Mouse (Mus musculus) intestine, embryonic 14.5 days (tissue): ENCODE data around the gene Mrpl39. TPM values are rescaled to one million over a fixed set of nuclear protein-coding genes. Genes with fewer than 3 reads are reported as not detected.

ENCODE experiments used
- ATAC-seq: fragments of 200-750 bp; cut with Nextera tagmentation; replicated peaks from 2 replicates; pipeline ENCODE4 v1.8.0; 2017; ENCODE audit warnings: low read depth, moderate number of reproducible peaks, moderate TSS enrichment, moderate library complexity; ENCODE audit not compliant: low FRiP score, low TSS enrichment
- DNase-seq: peaks from one replicate; pipeline ENCODE4 v3.0.0-alpha.2; 2018; ENCODE audit warnings: low spot score
- H3K27ac ChIP-seq: fragments of 300-500 bp; sonication (generic); 2 replicates; pipeline ENCODE4 v1.5.1; 2014; ENCODE audit warnings: low read depth, mild to moderate bottlenecking, control low read depth
- H3K27me3 ChIP-seq: fragments of 300-500 bp; sonication (generic); replicated peaks from 2 replicates; pipeline ENCODE4 v1.6.1; 2014; ENCODE audit warnings: low read length, control low read depth; ENCODE audit not compliant: control insufficient read depth, insufficient read depth
- H3K36me3 ChIP-seq: fragments of 300-500 bp; sonication (generic); 2 replicates; pipeline ENCODE4 v1.6.1; 2014; ENCODE audit warnings: low read length, control low read depth; ENCODE audit not compliant: control insufficient read depth, insufficient read depth
- H3K4me1 ChIP-seq: fragments of 300-500 bp; sonication (generic); replicated peaks from 2 replicates; pipeline ENCODE4 v1.6.1; 2014; ENCODE audit warnings: low read length, control low read depth, mixed read lengths; ENCODE audit not compliant: control insufficient read depth, insufficient read depth
- H3K4me2 ChIP-seq: fragments of 300-500 bp; sonication (generic); 2 replicates; pipeline ENCODE4 v1.6.1; 2014; ENCODE audit warnings: low read length
- H3K4me3 ChIP-seq: fragments of 300-500 bp; sonication (generic); 2 replicates; pipeline ENCODE4 v1.5.1; 2014; ENCODE audit warnings: low read depth, low read length, control low read depth, mixed read lengths
- H3K9ac ChIP-seq: fragments of 300-500 bp; sonication (generic); 2 replicates; pipeline ENCODE4 v1.6.1; 2014; ENCODE audit warnings: mild to moderate bottlenecking, low read length
- H3K9me3 ChIP-seq: fragments of 300-500 bp; sonication (generic); 2 replicates; pipeline ENCODE4 v1.6.1; 2016; ENCODE audit warnings: low read length, control low read depth; ENCODE audit not compliant: control insufficient read depth
- WGBS: fragments of 180-500 bp; shearing (Covaris S2); extraction: QIAGEN DNeasy Blood & Tissue Kit; methylation state at CpG from one replicate; pipeline ENCODE4 v1.1.7; 2014; 5-methylcytosine and 5-hydroxymethylcytosine counted together
- polyA plus RNA-seq: library from polyadenylated mRNA; unstranded; fragments of >200 nt; fragmentation: Nextera tagmentation; extraction: Ambion mirVana; gene quantifications from 2 replicates; pipeline ENCODE4 v1.2.1, GENCODE M21; 2014

The Mrpl39 gene
- polyA plus RNA-seq = 44.7 and 45.6 TPM in 2 replicates

DNA sequence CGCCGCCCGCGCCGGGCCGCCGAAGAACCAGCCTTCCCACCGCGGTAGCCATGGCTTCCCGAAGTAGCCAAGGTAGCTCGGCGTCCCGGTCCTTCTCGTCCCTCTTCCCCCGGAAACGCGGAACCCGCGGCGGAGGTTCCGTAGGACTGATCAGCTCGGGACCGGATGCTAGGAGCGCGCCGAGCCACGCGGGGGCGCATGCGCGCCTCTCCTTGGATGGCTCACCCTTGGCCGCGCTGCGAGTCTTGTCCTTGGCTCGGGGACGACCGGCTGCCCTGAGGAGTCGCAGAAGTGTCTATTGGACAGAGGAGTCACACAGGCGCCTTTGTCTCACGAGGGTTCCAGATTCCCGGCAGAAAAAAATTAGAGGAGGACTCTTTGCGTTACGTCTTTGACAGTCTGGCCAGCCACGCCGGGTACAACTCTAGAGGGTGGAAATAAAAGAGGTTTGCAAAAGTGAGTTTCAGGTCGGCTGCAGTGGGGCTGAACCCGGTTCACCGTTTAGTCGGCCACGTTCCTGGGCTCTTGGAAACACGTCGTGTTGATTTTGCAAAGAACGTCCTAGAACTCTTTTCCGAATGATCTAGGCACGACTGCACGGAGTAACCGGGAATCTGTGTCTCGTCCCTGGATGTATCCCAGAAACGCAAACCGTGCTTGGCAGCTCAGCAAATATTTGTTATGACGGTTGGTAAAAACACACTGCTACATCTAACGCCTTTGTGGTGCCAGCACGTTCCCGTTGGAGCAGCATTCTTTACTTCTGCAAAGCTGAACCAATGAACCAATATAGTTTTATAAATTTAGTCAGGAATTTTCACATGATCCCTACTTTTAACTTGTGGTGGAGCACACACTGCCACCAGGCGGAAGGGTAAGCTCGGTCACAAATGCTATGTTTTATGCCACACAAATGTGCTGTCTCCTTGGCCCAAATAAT, at the start of gene Mrpl39:
Gene Mrpl39 (minus strand): TSS at position 577 of the 940 bp plus-strand sequence.
- peak; percentile 100 for DNase-seq
- WGBS = 1% methylated on average over 66 of the region's 66 CpGs

DNA sequence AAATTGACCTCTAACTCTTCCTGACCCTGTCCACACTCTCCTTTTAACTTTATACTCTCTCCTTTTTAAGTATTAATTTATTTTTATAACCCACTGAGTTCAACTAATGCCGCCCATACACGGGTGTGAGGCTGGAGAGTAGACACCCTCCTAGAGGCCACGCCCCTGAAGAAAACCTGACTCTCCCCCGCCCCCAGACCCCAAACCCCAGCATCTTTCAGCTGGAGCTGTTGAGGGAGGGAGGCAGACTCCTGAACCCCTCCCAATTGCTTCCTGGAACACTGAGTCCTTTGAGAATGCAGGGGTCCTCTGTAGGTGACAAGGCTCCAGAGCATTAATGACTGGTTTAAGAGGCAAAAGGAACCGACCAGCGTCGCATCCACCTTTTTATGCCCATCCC, 49.4 kb upstream of the Mrpl39 start:
- 30% methylated on average over 7 of the region's 7 CpGs for WGBS
- ATAC-seq (no peak), DNase-seq (no peak)
- Histone ChIP-seq H3K4me1 (no peaks in the 10 kb centered on the region), H3K9ac (no peak overlapping the region), H3K4me2 (no peak overlapping the region), H3K9me3 (no peaks in the 10 kb centered on the region), H3K27ac (no peak overlapping the region), H3K27me3 (no peaks in the 10 kb centered on the region), H3K36me3 (no peaks in the 10 kb centered on the region), H3K4me3 (no peak overlapping the region)

More for the DNA sequence above, at the start of gene Mrpl39:
- Histone ChIP-seq H3K9me3 (no peaks in the 10 kb centered on the region), H3K9ac (peak within 1 kb of the TSS; percentile 75), H3K36me3 (peaks cover 17% of the 10 kb centered on the region), H3K4me3 (peak within 1 kb of the TSS; percentile 88), H3K27me3 (no peaks in the 10 kb centered on the region), H3K4me1 (peaks cover 5% of the 10 kb centered on the region), H3K4me2 (peak within 1 kb of the TSS; percentile 82), H3K27ac (peak within 1 kb of the TSS; percentile 51; the same call in 1 of the 2 replicates)
- ATAC-seq = peak; percentile 100

DNA sequence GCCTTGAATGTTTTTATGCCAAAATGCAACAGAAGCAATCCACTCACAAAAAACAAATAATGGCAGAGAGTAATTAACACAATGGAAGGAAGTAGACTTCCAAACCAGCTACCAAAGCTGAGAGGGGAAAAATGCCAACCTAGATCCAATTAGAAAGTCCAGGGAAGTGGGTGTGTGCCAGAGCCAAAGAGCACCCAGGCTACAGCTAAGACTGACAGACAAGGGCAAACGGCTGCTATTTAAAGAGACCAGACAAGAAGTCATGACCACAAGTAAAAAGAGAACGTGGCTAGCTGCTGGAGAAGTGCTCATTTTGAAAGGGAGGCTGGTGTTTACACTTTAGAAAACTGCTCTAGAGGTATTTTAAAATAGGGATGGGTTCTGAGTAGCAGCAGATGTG, 47.7 kb upstream of the Mrpl39 start:
- Histone ChIP-seq H3K9me3 (no peaks in the 10 kb centered on the region), H3K4me2 (no peak overlapping the region), H3K9ac (no peak overlapping the region), H3K27ac (no peak overlapping the region), H3K4me1 (no peaks in the 10 kb centered on the region), H3K4me3 (no peak overlapping the region), H3K36me3 (no peaks in the 10 kb centered on the region), H3K27me3 (no peaks in the 10 kb centered on the region)
- DNase-seq (no peak), ATAC-seq (no peak)
- 32% methylated on average over 2 of the region's 2 CpGs for WGBS

DNA sequence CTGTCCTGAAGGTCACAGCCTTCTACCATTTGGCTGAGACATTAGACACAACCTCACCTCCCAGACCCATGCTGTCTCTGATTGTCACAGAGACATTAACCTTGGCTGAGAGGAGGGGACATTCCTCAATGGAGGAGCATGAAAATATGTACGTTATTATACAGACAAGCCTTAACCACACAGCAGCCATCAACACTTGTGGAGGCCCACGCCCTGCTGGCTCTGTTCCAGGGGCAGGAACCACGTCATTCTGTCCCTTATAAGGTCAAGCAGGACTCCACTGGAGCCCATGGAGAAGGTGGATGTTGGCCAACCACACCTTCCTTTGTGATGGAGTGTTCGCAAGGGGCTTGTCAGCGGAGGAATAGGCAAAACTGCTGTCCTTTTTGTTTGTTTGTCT, 44.2 kb upstream of the Mrpl39 start:
- DNase-seq (no peak), ATAC-seq (no peak)
- H3K36me3 ChIP-seq = no peaks in the 10 kb centered on the region
- no peak overlapping the region for H3K4me3 ChIP-seq
- no peak overlapping the region for H3K4me2 ChIP-seq
- H3K27ac ChIP-seq = no peak overlapping the region
- no peak overlapping the region for H3K9ac ChIP-seq
- no peaks in the 10 kb centered on the region for H3K9me3 ChIP-seq
- 79% methylated on average over 5 of the region's 5 CpGs for WGBS
- H3K4me1 ChIP-seq = no peaks in the 10 kb centered on the region
- peaks cover 7% of the 10 kb centered on the region for H3K27me3 ChIP-seq

DNA sequence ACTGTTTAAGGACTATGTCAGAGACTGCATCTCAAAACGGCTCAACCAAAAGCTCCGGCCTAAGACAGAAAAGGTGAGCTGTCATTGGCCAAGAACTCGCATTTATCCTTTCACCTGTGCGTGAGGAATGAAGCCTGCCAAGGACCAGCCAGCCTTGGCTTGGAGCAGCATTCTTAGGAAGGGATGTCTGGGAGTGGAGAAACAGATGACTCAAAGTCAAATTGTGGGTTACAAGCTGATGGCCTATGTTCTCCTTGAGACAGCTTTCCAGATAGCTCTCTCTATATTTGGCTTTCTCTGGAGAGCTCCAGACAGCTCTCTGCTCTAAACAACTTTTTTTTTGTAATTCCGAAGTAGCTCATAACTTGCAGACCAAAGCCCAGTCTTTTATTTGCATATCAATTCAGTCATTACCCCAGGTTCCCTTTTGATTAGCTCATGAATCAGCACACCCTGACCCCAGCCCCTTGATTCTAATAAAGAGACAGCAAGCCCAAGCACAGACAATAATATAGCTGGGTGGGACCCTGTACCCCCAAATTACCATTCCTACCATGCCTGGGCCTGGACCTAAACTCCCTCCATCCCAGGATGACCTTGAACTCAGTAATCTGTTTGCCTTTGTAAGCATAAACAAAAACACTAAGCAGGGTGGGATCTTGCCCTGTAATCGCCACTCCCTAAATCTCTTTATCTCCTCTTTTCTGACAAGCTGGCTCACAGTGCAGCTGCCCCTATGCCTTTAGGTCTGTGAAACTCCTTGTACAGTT, 43.5 kb upstream of the Mrpl39 start:
- Histone ChIP-seq H3K27me3 (peaks cover 7% of the 10 kb centered on the region), H3K4me2 (no peak overlapping the region), H3K9me3 (no peaks in the 10 kb centered on the region), H3K4me3 (no peak overlapping the region), H3K9ac (no peak overlapping the region), H3K27ac (no peak overlapping the region), H3K4me1 (no peaks in the 10 kb centered on the region), H3K36me3 (no peaks in the 10 kb centered on the region)
- DNase-seq = no peak
- WGBS = 80% methylated on average over 6 of the region's 6 CpGs
- no peak for ATAC-seq

DNA sequence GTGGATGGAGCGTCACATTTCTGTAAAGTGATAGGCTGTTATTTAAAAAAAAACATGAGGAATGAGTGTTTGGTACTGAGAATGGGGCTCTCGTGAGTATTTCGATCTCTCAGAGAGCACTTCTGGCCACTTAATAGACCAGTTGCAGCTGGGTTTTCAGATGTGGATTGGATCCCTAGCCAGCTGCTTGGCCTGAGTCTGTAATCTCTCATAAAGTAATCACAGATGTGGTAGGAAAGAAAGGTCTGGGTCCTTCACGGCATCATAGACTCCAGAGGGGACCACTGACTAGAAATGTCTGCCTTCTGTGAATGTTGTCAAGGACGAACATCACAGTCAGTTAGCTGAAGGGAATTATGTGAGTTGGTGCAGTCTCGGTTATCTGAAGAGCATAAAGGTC, 42.9 kb upstream of the Mrpl39 start:
- 80% methylated on average over 6 of the region's 6 CpGs for WGBS
- no peak overlapping the region for H3K4me2 ChIP-seq
- H3K9me3 ChIP-seq = no peaks in the 10 kb centered on the region
- DNase-seq = no peak
- H3K27me3 ChIP-seq = peaks cover 7% of the 10 kb centered on the region
- no peak overlapping the region for H3K9ac ChIP-seq
- H3K36me3 ChIP-seq = no peaks in the 10 kb centered on the region
- no peak overlapping the region for H3K4me3 ChIP-seq
- no peak for ATAC-seq
- 0 out of 2 replicates have a peak, but pooled peaks cover 3% of the 10 kb centered on the region for H3K4me1 ChIP-seq
- H3K27ac ChIP-seq = no peak overlapping the region

DNA sequence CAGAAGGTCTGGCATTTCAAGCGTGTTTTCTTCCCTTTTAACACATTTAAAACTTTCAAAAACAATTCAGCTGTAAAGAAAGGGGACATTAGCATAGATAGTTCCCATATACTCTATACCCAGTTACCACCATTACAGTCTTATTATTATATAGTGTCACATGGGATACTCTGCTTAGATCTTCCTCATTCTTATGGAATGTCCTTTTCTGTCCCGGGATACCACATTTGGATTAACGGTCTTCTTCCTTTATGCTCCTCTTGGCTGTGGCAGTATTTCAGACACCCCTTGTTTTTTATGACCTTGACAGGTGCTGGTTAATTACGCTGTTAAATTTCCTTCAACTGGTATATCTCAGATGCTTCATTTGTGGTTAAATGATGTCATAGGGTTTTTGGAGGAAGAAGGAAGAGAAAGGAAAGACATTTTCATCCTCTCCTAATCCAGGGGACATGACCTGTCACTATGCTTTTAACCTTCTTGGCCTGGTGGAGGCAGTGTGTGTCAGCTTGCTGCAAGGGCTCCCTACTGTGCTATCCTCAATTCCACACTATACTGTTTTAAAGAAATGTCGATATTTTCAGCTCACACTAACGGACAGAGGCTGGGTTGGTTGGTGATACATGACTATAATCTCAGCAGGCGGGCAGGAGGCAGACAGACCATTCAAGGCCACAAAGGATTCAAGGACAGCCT, 40.7 kb upstream of the Mrpl39 start:
- Histone ChIP-seq H3K27me3 (peaks cover 19% of the 10 kb centered on the region), H3K9me3 (no peaks in the 10 kb centered on the region), H3K9ac (no peak overlapping the region), H3K4me2 (no peak overlapping the region), H3K4me3 (no peak overlapping the region), H3K4me1 (0 out of 2 replicates have a peak, but pooled peaks cover 6% of the 10 kb centered on the region), H3K36me3 (no peaks in the 10 kb centered on the region), H3K27ac (no peak overlapping the region)
- DNase-seq (no peak), ATAC-seq (no peak)
- 59% methylated on average over 7 of the region's 7 CpGs for WGBS

DNA sequence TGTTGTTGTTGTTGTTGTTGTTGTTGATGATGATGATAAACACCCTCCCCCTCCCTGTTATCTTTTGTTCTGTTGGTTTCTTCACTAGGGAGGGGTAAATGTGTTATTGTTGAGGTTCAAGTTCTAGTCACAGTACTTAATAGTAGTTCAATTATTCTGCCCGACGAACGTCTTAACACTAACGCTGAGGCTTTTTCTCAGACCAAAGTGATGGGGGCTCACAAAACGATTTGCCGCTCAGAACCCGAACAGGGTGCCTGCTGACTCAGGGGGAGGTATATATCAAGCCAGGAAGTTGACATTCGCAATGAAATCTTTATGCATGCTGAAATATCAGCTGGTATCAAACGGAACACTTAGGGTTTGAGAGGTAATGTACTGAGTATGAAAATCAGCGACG, 39.8 kb upstream of the Mrpl39 start:
- H3K9me3 ChIP-seq = no peaks in the 10 kb centered on the region
- H3K36me3 ChIP-seq = no peaks in the 10 kb centered on the region
- H3K4me2 ChIP-seq = peak overlapping the region; percentile 78
- H3K4me1 ChIP-seq = 0 out of 2 replicates have a peak, but pooled peaks cover 6% of the 10 kb centered on the region
- DNase-seq (no peak), ATAC-seq (no peak)
- H3K27ac ChIP-seq = no peak overlapping the region
- 34% methylated on average over 11 of the region's 11 CpGs for WGBS
- H3K4me3 ChIP-seq = peak overlapping the region; percentile 62; the same call in 1 of the 2 replicates
- no peak overlapping the region for H3K9ac ChIP-seq
- peaks cover 19% of the 10 kb centered on the region for H3K27me3 ChIP-seq
